In the genomic region with DNA sequence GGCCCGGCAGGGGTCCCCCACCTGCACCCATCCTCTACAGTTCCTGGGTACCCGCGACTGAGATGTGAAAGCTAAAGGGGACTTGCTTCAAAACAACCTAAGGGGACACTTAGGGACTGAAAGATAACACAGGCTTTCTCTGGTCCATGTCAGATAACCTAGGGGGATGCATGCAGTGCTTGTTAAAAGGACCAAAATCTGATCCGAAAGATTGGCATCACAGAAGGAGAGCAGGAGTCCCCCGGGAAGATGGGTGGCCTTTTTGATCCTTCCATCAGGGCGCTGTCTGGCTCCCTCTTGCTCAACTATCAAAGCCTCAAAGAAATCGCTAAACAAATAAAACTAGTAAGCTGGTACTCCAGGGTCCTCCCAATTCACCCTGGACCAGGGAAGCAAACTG, we compare ENCODE assay signal across 7 mouse cellular contexts. TPM values are rescaled to one million over a fixed set of nuclear protein-coding genes. Genes with fewer than 3 reads are reported as not detected.
A peak's percentile ranks its signal among the peaks of the same experiment; 100 is the strongest.
DNase-seq lines count a peak whose midpoint lies in the region; ATAC-seq lines count a peak whose summit lies in the region.

No protein-coding gene starts in this region.

- 0 out of 2 replicates have a peak overlapping the region, but pooled peaks have one; percentile 13 for H3K9ac ChIP-seq in lung, embryonic 15.5 days
- peak overlapping the region; percentile 62 for H3K9ac ChIP-seq in forebrain, embryonic 16.5 days (replicated peaks; ENCODE audit: low read depth, low read length)
- H3K9ac ChIP-seq in liver, embryonic 11.5 days (ENCODE audit: low read depth, low read length), result no peak overlapping the region
- H3K9ac ChIP-seq in stomach, embryonic 15.5 days, result no peak overlapping the region

- no peaks in the 10 kb centered on the region for H3K36me3 ChIP-seq in lung, embryonic 15.5 days
- H3K36me3 ChIP-seq in forebrain, embryonic 16.5 days (ENCODE audit: control insufficient read depth, insufficient read depth), result no peaks in the 10 kb centered on the region
- H3K36me3 ChIP-seq in liver, embryonic 11.5 days (ENCODE audit: control insufficient read depth, insufficient read depth, low read length), result no peaks in the 10 kb centered on the region
- no peaks in the 10 kb centered on the region for H3K36me3 ChIP-seq in stomach, embryonic 15.5 days

- H3K4me1 ChIP-seq in lung, embryonic 15.5 days, result peaks cover 30% of the 10 kb centered on the region
- peaks cover 29% of the 10 kb centered on the region for H3K4me1 ChIP-seq in forebrain, embryonic 16.5 days (replicated peaks; ENCODE audit: control insufficient read depth, insufficient read depth, low read length)
- peaks cover 10% of the 10 kb centered on the region for H3K4me1 ChIP-seq in liver, embryonic 11.5 days (replicated peaks; ENCODE audit: control insufficient read depth, insufficient read depth, low read length)
- peaks cover 22% of the 10 kb centered on the region for H3K4me1 ChIP-seq in stomach, embryonic 15.5 days

- 1% methylated on average over 7 of the region's 7 CpGs for whole genome bisulfite sequencing in lung, embryonic 15.5 days
- 2% methylated on average over 7 of the region's 7 CpGs for WGBS in forebrain, embryonic 16.5 days
- WGBS in liver, embryonic 11.5 days, result 3% methylated on average over 7 of the region's 7 CpGs
- 2% methylated on average over 7 of the region's 7 CpGs for WGBS in stomach, embryonic 15.5 days

- no peak for ATAC-seq in lung, embryonic 15.5 days (ENCODE audit: borderline replicate concordance, extremely low read depth, low FRiP score, low TSS enrichment)
- no peak for ATAC-seq in forebrain, embryonic 16.5 days
- ATAC-seq in liver, embryonic 11.5 days (replicated peaks; ENCODE audit: low FRiP score), result no peak
- ATAC-seq in stomach, embryonic 15.5 days (ENCODE audit: insufficient read depth, low FRiP score, low read depth), result no peak

- no peaks in the 10 kb centered on the region for H3K9me3 ChIP-seq in lung, embryonic 15.5 days
- no peaks in the 10 kb centered on the region for H3K9me3 ChIP-seq in forebrain, embryonic 16.5 days (ENCODE audit: control insufficient read depth, low read length)
- no peaks in the 10 kb centered on the region for H3K9me3 ChIP-seq in liver, embryonic 11.5 days (ENCODE audit: control insufficient read depth, low read length)
- H3K9me3 ChIP-seq in stomach, embryonic 15.5 days, result no peaks in the 10 kb centered on the region

- H3K4me2 ChIP-seq in lung, embryonic 15.5 days, result peak overlapping the region; percentile 96
- peak overlapping the region; percentile 96 for H3K4me2 ChIP-seq in forebrain, embryonic 16.5 days (ENCODE audit: low read length)
- H3K4me2 ChIP-seq in liver, embryonic 11.5 days, result peak overlapping the region; percentile 70
- peak overlapping the region; percentile 79 for H3K4me2 ChIP-seq in stomach, embryonic 15.5 days

- no peak overlapping the region for H3K27ac ChIP-seq in lung, embryonic 15.5 days
- H3K27ac ChIP-seq in forebrain, embryonic 16.5 days (ENCODE audit: low read length), result no peak overlapping the region
- H3K27ac ChIP-seq in liver, embryonic 11.5 days (ENCODE audit: low read depth, low read length), result no peak overlapping the region
- no peak overlapping the region for H3K27ac ChIP-seq in stomach, embryonic 15.5 days

- DNase-seq in lung, postnatal 10 days, result no peak
- DNase-seq in liver, embryonic 11.5 days (ENCODE audit: low spot score), result no peak
- DNase-seq in thymus, adult 18-20 months, result no peak
- DNase-seq in layer of hippocampus, adult 9-10 months (ENCODE audit: low spot score), result no peak

- H3K27me3 ChIP-seq in lung, embryonic 15.5 days, result peaks cover 56% of the 10 kb centered on the region
- peaks cover 69% of the 10 kb centered on the region for H3K27me3 ChIP-seq in forebrain, embryonic 16.5 days (replicated peaks; ENCODE audit: control insufficient read depth, insufficient read depth, low read length)
- H3K27me3 ChIP-seq in liver, embryonic 11.5 days (replicated peaks; ENCODE audit: control insufficient read depth, insufficient read depth, low read length), result peaks cover 61% of the 10 kb centered on the region
- peaks cover 33% of the 10 kb centered on the region for H3K27me3 ChIP-seq in stomach, embryonic 15.5 days (replicated peaks)

- peak overlapping the region; percentile 51 for H3K4me3 ChIP-seq in lung, embryonic 15.5 days
- peak overlapping the region; percentile 69 for H3K4me3 ChIP-seq in forebrain, embryonic 16.5 days (replicated peaks; ENCODE audit: low read length)
- H3K4me3 ChIP-seq in liver, embryonic 11.5 days (ENCODE audit: low read depth, low read length), result peak overlapping the region; percentile 51
- peak overlapping the region; percentile 44 for H3K4me3 ChIP-seq in stomach, embryonic 15.5 days (replicated peaks)

RNA-seq across cellular contexts. Expression of a gene that starts 0.4 kb away (rescaled TPM):
- polyA plus RNA-seq in lung, embryonic 15.5 days (2015; fragmentation: Nextera tagmentation; extraction: Ambion mirVana), result 1.7 and 2.5 TPM in 2 replicates
- 0.56 and 0.77 TPM in 2 replicates for polyA plus RNA-seq in forebrain, embryonic 16.5 days (2015; fragmentation: Nextera tagmentation; extraction: Ambion mirVana)
- 4.8 and 5.4 TPM in 2 replicates for polyA plus RNA-seq in liver, embryonic 11.5 days (2014; fragmentation: Nextera tagmentation; extraction: Ambion mirVana)
- polyA plus RNA-seq in stomach, embryonic 15.5 days (2015; fragmentation: Nextera tagmentation; extraction: Ambion mirVana), result 3.1 and 4.4 TPM in 2 replicates

RNA-seq across cellular contexts. Expression of a gene that starts 18.2 kb away (rescaled TPM):
- not detected in 2 replicates for polyA plus RNA-seq in lung, embryonic 15.5 days (2015; fragmentation: Nextera tagmentation; extraction: Ambion mirVana)
- polyA plus RNA-seq in forebrain, embryonic 16.5 days (2015; fragmentation: Nextera tagmentation; extraction: Ambion mirVana), result 0.22 TPM in 1 of 2 replicates, not detected in the other
- polyA plus RNA-seq in liver, embryonic 11.5 days (2014; fragmentation: Nextera tagmentation; extraction: Ambion mirVana), result not detected in 2 replicates
- not detected in 2 replicates for polyA plus RNA-seq in stomach, embryonic 15.5 days (2015; fragmentation: Nextera tagmentation; extraction: Ambion mirVana)

Comparison
In these comparisons a context has a peak if more than half of its experiments do, and no peak if none do; other contexts are left out.
1. H3K9ac ChIP-seq: peak in lung, embryonic 15.5 days (single experiment) and forebrain, embryonic 16.5 days (single experiment); none in liver, embryonic 11.5 days (single experiment) and stomach, embryonic 15.5 days (single experiment).
2. Peak in every context shown above with its lines, with median percentiles within 50 percentile points of each other: H3K4me2 ChIP-seq and H3K4me3 ChIP-seq.